Mouse (Mus musculus) thymus, postnatal 25 days (tissue): ENCODE measurements at regions not wholly inside any gene's neighbourhood (a gene's known extent, or its start where the extent isn't known, plus 50 kb on each side); places are given as distances from the start of the nearest gene placed in this dataset.

ENCODE experiments used
- DNase-seq: peaks from one replicate; pipeline ENCODE4 v3.0.0; 2022

DNA sequence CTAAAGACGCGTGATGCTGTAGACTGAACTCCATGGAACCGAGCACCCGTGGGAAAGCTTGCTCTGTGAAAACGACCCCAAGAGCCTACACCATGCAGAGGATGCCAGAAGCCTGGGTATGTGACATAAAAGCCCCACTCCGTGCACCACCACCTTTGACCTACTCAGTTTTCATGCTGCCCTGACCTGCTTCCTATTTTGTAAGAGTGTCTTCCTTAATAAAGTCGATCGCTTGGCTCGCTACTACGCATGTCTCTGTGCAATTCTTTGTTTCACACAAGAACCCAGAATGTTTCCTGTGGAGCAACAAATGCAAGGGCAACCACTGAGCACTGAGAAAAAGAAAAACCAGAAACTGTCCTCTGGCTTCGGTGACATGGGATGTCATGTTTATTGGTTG is 60.5 kb downstream of the Sec61b start:
- no peak for DNase-seq

DNA sequence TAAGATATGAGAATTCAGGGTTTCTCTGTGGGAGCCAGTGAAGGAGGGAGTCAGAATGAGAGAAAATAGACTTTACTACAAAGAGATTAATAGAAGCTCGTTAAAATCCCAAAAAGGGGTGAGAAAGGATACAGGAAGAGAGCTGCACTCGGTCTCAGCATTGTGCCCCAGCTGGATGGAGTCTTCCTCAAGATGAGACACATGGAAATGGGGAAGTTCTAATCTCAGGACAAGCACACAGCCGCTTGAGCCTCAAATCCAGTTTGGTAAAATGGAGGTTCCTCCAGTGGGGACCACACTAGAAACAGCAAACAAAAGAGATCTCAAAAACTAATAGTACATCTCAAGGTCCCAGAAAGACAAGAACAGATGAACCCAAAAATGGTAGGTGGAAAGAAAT is 93.2 kb downstream of the Sec61b start:
- DNase-seq, result no peak

DNA sequence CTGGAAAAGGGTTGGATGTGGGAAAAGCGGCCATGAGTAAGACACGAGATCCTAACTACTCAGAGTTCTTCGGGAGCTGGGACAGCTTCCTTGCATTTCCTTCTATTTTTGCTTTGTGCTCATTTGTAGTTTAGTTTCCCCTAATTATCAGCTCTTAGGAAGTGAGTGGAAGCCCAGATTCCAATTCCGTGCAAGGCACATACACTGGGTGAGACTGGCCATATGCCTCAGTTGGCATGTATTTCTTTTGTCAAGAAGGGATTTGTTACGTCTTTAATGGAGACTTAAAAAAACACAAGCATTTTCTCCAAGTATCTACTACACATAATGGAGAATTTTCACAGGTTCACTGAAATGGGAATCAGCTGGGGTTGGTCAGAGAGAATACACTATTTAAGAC is 96.4 kb downstream of the Sec61b start:
- no peak for DNase-seq

DNA sequence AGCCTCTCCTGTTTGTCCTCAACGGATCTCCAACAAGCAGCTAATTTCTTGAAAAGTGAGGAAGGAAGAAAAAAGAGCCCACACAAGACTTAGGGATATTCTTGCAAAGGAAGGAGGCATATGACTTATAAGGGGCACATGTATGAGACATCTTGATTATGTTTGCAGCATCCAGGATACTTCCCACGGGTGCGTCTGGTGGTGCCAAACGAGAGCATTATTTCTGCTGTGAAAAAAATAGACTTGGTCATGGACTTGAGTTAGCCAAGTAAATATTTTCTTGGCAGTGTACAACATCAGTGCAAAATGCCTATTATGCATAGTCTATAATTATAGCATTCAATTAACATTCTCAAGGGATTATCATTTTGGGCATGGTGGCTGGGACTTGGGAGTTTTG is 101.6 kb downstream of the Sec61b start:
- no peak for DNase-seq

DNA sequence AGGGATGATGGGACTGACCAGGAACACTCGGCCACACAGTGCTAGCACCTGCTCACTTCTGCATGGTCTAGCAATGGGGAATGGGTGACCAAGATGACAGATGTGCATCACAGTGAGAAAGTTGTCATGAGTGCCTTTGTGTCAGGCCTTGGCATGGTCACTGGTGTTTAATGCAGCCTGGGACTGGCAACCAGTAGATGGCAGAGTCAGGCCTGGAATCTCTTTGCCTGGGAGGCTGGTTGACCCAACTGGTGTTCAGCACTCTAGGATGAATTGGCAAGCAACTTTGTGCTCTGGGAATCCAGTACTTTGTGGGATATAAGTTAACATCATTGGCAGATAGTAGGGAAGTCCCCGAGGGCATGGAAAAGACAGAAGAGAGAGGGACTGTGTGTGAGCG is 103.0 kb downstream of the Sec61b start:
- no peak for DNase-seq

DNA sequence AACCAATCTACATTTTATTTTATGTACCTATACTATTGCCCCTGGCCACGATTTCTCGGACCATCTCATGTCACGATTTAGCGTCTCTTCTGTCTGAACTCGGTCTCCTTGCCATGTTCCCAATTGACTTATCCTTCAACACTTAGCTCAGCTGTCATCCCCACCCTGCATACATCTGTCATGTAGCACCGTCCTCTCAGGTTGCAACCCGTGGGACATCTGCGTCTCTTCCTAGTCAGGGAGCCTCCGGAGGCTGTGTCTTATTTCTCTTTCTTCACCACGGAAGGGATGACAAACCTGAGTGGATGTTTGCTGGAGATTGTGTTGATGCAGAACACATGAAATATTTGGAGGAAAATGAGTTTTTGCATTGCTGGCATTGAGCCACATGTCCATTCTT is 104.2 kb downstream of the Sec61b start:
- DNase-seq, result no peak

DNA sequence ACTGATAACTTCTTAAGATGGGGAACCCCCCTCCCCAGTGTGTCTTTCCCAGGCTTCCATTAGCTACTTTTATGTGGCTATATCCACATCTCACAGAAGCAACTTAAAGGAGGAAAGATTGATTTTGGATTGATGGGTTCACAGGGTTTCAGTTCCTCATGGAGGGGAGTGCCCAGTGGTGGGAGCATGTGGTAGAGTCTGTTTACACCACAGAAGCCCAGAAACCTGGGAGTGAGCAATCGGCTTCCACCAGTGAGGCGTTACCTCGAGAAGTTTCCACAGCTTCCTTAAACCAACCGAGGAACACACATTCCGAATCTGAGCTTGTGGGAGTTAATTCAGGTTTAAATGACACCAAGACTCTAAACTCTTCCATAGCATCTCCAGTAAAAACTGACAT is 106.1 kb downstream of the Sec61b start:
- no peak for DNase-seq

DNA sequence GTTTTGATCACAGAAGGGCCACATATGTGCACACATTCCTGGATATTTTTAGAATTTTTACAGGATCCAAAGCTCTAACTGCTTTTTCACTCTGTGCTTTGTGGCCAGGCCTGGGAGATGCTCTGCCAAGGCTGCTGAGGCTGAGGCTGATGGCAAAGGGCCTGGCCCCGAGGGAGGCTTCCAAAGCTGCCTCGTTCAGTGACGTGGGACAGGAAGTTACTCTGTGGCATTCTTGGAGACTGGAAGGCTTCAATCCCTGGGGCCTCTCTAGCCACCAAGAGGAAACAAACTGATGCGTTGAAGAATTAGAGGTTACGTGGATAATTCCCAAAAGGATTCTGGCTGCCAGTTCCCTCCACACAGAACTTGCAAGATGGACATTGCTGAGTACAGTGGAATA is 112.8 kb downstream of the Sec61b start:
- no peak for DNase-seq

DNA sequence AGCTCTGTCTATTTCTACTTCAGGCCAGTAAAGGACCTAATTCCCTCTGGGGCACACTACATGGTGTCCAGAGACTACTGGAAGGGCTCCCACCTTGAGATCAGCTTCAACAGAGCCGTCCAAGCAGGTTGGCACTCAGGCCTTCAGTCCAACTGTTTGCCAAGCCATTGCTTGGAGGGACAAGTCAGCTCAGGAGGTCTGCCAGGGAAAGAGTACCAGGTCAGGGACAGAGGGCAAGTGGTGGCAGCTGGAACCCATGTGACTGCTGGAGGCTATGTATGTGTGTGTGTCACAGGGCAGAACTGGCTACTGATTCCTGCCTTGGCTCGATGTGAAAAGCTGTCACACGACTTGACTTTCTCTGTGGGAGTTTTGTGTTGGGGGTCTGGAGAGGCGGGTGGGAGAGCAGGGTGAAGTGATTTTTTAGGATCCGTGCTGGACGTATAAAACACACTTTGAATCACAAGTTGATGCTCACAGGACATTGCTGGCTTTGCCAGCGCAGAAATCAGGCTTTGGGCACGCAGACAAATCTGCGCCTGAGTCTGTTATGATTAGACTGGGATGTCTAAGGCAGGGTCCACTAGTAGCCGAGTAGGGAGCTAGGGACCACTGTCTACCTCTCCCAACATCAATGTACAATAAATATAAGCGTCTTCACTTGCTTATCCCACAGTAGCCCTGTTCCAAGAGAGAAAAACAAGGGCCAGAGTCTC is 118.0 kb downstream of the Sec61b start:
- DNase-seq, result no peak

DNA sequence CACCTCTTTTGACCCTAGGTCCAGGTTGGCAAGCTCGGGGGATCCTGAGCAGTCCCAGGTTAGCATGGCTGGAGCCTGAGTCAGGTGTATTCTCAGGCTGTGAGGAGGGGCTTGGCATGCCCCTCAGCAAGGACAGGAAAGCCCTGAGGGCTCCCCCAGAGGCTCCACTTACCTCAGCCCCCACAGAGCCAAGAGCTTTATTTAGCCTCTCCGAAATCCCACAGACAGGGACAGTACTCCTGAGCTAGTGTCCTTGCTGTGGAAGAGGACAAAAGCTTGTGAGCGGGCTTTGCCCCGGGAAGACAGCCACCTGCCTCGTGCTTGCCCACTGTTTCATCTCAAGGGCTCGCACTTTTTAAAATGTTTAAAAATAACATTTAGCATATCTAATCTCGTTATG is 118.7 kb downstream of the Sec61b start:
- DNase-seq, result no peak

DNA sequence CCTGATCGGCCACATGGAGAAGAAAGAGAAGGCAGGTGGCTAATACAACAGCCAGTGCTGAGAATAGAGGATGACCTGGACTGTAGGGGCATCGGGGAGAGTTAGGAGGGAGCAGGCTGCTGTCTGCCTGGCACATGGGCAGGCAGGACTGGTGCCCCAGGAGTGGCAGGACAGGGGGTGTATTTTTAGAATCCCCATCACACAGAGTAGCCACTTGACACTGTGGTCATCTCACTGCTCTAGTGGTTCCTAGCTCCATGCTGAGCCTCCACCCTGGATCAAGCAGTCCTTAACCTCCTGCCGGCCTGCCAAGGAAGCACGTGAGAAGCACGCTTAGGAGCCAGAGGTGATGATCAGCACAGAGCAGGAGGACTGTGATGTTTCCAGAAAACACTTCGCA is 119.7 kb downstream of the Sec61b start:
- DNase-seq, result no peak

DNA sequence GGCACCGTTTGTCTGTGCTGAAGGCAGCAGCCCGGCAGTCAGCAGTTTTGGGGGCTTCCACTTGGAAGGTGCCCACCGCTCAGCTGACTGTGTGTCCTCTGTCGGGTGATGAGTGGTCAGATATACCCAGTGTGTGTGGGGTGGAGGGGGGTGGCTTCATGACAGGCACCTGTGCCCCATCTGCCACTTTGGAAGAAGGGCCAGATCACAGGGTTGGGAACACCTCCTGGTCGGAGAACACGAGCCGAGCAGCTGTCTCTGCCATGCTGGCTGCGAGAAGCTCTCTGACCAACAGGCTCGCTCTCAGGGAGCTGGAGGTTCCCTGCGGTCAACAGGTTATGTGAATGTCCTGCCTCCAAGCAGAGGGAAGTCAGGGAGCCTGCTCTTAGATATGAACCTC is 121.4 kb downstream of the Sec61b start:
- no peak for DNase-seq

DNA sequence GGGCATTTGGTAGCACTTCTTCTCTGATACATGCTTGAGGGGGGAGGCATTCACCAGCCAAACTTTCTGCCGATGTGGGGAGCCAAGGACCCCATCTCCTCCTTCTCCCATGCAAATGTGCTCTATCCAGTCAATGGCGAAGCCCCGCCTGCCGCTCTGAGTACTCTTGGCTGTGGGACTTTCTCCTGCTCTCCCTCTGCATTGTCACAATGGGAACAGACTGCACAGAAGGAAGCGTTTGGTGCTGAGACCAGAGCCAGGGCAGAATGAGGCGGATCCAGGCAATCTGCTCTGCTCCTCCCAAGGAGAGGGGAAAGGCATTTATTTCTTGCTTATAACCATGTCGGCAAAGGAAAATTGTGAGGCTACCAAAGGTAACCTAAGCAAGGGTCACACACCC is 123.1 kb downstream of the Sec61b start:
- DNase-seq, result no peak

DNA sequence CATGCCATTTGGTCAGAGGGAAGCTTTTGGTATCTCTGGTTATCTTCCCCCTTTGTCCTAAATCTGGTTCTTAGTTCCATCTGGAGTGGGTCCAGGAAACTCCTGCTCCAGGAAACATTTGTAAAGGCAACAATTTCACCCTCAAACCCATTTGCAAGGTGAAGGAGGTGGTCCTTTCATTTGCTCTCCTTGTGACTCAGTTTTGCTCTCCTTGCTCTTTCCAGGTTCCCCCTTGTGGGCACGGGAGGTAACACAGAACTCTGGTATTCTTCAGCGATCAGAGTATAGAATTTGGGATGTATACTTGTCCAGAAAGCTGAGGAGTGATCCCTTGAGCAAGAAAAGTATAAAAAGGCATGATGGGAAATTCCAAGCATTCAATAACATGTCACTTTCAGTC is 123.8 kb downstream of the Sec61b start:
- DNase-seq, result peak; percentile 40

DNA sequence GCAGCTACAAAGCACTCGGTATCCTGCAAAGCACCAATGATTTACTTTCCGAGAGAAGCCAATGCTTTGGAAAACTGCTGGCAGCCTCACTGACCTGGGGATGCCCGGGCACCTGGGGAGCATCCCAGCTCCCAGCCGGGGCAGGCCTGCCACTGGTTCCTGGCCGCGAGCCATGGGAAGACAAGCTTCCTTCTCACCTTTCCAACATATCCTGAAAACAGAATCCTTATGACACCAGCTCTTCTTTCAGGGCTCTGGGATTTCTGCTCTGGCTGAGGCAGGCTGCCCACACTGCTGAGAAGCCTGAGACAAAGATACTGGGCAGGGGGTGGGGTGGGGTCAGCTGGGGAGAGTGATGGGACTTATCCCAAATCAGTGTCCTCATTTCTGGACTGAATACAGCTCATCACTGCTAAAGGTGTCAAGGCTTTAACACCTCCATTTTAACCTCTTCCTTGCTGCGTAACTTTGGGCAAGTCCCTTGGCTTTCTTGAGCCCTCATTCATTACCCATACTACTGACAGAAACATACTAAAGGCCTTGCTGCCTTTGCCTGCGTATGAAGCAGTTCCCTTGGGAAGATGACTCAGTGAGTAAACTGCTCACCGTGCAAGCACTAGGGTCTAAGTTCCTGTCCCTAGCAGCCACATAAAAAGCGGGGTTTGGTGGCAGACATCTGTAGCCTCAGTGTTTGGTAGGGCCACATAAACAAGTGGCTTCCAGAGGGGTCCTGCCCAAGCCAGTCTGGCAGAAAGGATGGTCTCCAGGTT is 127.0 kb downstream of the Sec61b start:
- DNase-seq, result no peak

DNA sequence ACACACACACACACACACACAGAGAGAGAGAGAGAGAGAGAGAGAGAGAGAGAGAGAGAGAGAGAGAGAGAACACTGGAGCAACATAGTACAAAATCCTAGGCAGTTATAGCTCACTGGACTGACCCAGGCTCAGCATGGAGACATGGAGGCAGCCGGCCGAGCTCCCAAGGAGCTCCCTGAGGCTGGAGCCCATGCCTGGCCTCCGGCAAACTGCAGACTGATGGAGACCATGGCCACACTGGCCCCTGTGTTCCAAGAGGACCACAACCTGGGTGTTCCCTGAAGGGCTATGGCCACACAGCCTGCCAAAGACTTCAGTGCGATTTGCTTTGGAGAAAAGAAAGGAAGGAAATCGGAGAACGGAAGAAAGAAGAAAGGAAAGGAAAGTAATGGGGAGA is 128.9 kb downstream of the Sec61b start:
- no peak for DNase-seq

DNA sequence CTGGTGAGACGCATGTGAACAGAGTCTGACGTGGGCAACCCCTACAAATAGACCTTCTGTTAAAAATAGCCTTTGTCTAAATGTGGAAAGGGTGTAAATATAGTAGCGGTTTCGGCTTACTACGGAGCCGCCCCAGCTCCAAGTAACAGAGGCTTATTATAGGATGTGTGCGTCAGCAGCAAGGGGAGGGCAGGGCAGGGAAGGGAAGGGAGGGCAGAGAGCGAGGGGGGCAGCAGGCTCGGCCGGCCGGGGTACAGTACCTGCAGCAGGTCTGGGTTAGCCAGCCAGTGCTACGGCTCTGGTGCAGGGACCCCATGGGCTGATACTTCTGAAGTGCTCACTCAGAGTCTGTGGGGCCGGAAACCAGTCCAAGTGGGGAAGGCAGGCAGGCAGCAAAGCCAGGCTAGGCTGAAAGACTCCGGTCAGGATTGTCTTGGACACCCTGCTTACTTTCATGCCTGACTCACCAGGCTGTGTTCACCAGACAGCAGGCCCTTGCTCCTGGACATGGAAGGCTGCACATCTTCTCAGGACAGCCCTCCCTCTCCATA is 129.5 kb downstream of the Sec61b start:
- DNase-seq, result no peak

DNA sequence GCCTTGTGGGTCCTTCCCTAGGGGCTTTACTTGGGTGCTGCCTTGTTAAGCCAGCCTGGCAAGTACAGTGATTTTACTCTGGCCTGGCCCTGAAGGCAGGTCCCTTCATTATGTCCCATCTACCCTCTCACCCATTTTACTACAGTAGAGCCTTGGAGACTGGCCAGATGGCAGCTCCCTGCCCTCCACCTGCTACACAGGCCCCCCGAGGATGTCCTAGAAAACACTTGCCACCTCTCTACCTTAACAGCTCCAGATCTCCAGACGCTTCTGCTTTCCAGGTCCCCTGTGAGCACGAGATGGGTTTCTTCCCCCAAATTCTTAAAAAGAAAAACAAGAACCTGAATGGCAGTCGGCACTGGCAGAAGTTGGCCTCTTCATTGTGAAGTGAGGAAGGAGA is 131.2 kb downstream of the Sec61b start:
- DNase-seq, result no peak

DNA sequence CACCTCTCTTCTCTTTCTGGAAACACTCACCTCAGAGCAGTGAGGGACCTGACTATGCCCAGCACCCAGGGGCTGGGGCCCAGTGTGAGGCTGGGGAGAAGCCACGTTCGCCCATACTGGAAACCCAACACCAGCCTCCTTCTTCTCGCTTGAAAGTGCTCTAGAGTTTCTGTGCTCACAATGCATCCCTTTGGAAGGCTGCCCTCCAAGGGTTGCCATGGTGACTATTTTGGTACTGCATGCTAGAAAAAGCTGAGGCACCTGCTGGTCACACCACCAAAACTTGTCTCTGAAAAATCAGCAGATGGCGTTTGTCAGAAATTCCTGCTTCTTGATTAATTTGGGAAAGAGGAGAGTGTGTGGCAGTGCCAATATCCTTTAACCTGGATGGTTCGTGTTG is 134.2 kb downstream of the Sec61b start:
- DNase-seq, result no peak

DNA sequence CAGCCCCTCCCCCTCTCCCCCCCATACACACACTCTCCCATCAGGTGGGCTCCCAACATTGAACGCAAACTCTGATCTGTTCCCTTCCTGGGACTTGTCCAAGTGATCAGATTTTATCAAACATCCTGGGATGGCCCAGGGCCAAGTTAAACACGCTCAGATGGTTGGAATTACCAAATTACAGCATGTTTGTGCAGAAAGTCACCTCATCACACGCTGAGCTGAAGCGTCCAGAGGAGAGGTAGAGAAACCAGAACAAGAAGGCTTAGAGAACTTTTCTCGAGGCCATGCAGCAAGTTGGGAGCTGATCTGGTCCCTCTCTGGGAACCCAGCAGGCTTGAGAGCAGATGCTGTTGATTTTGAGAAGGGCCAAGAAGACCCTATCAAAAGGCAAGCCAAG is 136.5 kb downstream of the Sec61b start:
- no peak for DNase-seq

DNA sequence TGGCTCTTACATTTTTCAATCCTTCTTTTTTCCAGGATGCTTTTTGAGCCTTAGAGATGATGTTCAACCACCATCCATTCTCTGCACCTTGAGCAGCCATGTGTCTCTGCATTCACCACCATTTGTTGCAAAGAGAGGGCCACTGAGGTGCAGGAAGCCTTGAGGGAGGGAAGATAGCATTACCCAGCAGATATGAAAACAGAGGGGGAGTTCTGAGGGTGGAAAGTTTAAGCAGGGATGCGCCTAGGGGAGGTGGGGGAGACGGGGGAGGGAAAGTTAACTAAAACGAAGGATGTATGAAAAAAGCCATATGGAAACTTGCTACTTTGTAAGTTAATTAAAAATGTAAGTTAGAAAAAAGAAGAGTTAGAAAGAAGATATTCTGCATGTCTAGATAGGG is 142.1 kb downstream of the Sec61b start:
- no peak for DNase-seq

DNA sequence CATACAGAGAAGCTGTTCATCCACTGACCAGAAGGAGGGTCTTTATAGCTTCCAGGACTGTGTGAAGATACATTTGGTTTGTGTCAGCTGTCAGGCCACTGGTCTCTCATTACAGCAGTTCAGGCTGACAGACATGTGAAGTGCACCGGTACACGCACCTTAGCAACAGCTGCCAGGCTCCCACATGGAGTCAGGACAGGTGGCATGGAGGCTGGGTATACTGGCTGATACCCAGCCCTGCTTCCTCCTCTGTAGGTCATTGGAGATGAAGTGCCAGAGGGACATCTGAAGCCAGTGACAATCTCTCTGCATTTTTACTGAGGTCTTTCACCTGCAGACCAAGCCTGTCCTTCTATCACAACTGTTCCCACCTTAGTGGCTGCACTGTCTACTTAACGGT is 146.2 kb downstream of the Sec61b start:
- no peak for DNase-seq

DNA sequence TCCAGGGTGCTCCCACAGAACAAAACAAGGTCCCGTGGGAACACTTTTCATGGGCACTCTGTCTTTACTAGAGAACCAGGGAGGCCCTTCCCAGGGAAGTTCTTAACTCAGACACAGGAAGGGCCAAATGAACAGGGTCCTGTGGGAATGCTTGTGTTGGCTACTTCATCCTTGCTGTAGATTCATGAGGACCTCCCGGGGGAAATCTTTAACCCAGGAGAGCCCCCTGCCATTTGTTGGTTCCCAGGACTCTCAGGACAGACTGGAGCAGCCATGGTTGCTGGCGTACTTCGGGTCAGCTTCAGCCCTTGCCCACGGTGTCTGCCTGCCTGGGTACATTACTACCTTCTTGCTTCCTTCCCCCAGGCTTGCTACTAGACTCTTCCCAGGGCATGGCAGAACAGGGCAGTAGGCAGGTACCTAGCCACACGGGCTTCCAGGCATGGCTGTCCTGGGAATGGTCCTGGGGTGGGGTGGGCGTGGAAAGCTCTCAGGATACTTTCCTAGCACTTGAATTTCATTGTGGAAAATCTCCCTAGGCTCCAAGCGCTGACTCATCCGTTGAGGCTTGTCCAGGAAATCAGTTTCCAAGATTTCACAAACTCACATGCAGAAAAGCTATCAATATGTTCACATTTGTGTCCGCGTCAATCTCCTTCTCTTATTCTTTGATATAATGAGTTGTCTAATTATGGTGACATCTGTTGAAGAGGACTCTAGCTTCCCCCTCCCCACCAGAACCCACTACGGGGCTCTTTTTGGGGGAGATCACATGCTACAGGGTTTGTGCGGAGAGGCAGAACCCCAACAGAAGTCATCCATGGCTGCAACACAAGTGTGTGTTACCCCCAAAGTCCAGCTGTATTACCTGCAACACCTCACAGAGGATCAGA is 148.6 kb downstream of the Sec61b start:
- no peak for DNase-seq

DNA sequence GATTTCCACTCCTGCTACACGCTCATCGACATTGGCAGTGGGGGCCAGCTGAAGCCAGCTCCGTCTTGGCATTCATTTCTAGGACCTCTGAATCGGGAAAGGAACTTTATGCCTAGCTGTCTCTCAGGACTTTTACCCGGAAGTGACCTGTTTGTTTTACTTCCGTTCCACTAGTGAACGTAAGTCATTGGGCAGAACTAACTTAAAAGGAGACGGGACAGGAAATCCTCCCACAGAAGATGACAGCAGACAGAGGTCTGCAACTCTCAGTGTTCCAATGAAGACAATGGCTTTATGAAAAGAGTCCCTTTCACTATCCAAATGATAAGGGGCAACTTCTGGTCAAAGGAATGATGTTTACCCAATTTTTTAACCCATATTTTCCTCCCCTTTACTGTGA is 155.5 kb downstream of the Sec61b start:
- DNase-seq, result no peak
